Mouse (Mus musculus) cerebellum, adult 9-11 months (tissue): ENCODE measurements at regions not wholly inside any gene's neighbourhood (a gene's known extent, or its start where the extent isn't known, plus 50 kb on each side); places are given as distances from the start of the nearest gene placed in this dataset.
"Not testable (repeated sequence)": the region's sequence is repeated elsewhere in the genome, so short reads cannot be mapped to it uniquely, and the experiment has no call there.

Experiments used
- DNase-seq: peaks from one replicate; pipeline ENCODE4 v3.0.0; 2022

DNA sequence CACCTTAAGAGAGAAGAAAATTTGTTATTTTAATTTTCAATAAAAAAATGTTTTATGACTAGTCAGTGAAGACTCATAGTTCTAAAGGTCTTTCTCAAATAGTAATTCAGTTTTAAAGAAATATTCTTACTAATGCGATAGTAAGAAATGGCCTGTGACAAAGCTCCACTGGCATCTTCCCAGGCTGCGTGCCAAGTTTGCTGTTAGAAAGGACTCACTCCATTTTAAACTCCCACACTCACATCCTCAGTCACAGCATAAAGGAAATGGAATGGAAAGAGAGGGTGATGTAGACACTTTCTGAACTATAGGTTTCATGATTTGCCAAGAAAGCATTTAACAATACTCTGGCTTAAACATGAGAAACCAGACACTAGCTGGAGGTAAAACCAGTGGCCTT, 436.6 kb downstream of the Mei4 start:
- no peak for DNase-seq

DNA sequence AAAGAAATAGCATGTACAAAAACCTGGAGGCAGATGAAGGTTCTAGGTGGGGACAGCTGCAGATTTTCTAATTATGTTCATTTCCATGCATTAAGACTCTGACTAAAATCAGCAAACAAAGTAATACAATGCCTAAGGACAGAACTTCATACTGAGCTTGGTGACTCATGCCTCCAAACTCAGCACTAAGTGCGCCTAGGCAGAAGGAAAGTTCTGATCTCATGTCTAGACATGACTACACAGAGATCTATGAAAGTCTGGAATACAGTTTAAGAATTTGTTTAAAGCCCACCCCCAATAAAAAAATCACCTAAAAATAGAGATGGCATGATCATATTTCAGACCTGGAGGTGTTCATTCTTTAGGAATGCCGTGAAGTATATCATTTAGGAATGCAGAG, 442.8 kb downstream of the Mei4 start:
- no peak for DNase-seq

DNA sequence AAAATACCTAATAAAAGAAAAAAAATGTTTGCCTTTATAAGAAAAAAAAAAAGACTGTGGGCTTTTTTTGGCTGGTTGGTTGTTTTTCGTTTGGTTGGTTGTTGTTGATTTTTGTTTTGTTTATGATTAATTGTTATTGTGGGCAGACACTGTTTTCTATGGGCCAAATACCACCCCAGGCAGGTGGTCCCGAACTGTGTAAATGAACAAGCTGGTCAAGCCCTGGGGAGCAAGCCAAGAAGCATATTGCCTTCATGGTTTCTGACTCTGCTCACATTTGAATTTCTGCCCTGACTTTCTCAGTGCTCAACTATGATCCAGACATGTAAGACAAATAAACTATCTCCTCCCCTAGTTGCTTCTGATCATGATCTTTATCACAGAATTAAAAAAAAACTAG, 449.0 kb downstream of the Mei4 start:
- DNase-seq: no peak

DNA sequence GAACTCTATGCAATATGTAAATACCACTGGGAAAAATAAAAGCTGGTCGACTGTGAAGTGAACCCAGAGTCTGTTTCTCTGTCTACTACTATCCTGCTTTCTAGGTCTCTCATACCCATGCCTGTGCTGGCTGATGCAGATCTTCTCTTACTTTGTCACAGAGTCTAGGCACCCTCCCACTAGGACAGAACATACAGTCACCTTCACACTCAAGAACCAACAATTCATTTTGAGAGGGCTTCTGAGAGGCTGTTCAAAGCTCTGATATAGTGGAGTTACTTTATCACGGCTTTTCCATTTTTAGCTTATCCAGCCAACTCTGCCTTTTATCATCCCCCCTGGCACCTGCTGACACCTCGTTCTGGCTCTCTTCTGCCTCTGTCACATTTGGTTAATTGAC, 477.0 kb downstream of the Mei4 start:
- DNase-seq: no peak

DNA sequence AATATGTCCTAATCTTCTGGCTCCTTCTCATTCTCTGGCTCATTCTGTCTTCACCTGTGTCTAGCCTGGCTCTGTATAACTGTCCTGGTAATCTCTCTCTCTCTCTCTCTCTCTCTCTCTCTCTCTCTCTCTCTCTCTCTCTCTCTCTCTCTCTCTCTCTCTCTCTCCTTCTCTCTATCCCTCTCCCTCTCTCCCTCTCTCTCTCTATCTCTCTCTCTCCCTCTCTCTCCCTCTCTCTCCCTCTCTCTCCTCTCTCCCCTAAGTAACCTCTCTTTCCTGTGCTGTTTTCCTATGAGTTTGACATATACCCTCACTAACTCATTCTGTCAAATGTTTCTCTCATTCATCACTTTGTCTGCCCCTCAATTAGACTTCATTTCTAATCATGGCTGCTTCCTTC, 478.6 kb upstream of the Irak1bp1 start:
- DNase-seq: not testable (repeated sequence)

DNA sequence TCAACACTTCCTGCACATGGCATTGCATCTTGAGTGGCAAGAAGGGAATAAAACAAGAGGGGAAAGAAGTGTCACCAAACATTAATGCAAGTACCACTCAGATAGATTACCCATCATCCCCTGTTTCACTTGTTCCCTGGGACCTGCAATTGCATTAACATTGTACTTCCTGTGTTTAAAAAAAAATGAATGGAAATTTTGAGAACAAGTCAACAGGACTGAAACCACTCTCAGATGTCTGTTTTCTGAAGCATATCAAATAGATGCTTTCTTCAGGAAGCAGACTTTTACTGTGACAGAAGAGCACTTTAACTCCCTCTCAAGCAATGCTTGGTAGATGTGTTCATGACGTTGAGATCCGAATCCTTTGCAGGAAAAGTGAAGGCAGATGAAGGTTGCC, 469.8 kb upstream of the Irak1bp1 start:
- no peak for DNase-seq

DNA sequence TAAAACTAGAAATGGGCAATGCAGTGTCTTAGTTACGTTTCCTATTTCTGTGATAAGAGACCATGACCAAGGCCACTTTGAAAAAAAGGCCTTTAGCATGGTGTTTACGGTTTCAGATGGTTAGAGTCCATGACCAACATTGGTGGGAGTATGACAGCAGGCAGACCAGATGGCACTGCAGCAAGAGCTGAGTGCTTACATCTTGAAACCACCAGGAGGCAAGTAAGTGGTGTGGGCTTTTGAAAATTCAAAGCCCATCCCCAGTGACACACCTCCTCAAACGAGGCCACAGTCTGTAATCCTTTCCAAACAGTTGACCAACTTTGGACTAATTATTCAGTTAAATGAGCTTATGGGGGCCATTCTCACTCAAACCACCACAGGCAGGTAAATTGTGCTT, 427.0 kb upstream of the Irak1bp1 start:
- peak; percentile 4 for DNase-seq

DNA sequence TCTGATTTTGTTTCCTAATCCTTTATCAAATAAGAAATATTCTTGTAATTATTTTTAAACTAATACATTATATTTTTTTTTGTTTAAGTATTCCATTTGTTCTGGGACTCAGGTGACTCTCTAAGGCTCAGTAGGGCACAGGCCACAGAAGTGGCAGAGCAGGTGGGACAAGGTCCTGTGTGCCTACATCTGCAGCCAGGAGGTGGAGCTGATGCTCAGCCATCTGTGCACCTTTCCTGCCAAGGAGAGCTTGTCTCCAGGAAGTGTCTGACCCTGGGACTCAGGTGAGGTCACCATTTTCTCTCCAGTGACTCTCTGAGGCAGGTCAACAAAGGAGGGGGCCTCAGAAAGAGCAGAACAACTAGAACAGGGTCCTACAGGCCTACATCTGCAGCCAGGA, 425.3 kb upstream of the Irak1bp1 start:
- no peak for DNase-seq

DNA sequence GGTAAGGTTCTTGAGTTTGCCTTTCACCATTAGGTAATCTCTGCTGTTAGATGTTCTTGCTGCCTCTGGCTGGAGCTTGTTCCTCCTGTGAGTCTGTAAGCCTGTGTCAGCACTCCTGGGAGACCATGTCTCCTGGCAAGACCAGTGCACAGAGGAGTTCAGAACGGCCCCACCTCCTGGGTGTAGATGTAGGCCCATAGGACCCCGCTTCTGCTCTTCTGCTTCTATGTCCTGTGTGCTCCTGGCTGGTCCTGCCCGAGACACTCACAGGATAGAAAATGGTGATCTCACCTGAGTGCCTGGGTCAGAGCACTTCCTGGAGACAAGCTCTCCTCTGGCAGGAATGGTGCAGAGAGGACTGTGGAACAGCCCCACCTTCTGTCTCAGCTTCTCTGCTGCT, 422.2 kb upstream of the Irak1bp1 start:
- DNase-seq: no peak

DNA sequence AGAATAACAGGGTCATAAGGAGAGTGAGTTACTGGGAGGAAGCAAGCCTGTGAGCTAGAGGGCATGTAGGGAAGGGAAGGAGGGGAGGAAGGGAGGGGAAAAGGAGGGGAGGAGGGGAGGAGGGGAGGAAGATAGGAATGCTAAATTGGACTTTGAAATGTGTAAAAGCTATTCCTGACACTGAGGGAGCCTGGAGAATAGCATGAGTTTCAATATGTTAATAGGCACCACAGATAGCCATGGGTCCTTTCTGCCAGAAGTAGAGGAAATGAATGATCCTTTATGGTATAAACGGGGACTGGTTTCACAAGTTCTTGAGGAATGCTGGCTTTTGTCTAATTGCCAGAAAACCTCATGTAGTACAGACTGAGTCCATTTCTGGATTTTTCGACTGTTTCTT, 420.4 kb upstream of the Irak1bp1 start:
- no peak for DNase-seq
